Mouse (Mus musculus): ENCODE data around the gene Aif1. TPM values are rescaled to one million over a fixed set of nuclear protein-coding genes. Genes with fewer than 3 reads are reported as not detected.
"Not testable (repeated sequence)": the region's sequence is repeated elsewhere in the genome, so short reads cannot be mapped to it uniquely, and the experiment has no call there.

Gene Aif1
- polyA plus RNA-seq, 1 experiment from 2014 or later = 20.0 TPM

- H3K4me1 ChIP-seq (replicated peaks; ENCODE audit: control insufficient read depth, insufficient read depth, low read length) = peaks cover 20% of the 10 kb centered on the region
- WGBS = 30% methylated on average over 6 of the region's 6 CpGs
- H3K9me3 ChIP-seq (ENCODE audit: control insufficient read depth, low read length) = no peaks in the 10 kb centered on the region
- ATAC-seq (replicated peaks; ENCODE audit: low FRiP score) = no peak
- H3K27me3 ChIP-seq (replicated peaks; ENCODE audit: control insufficient read depth, insufficient read depth, low read length) = no peaks in the 10 kb centered on the region
- H3K4me2 ChIP-seq = peak overlapping the region; percentile 85
- peak overlapping the region; percentile 77 for H3K27ac ChIP-seq (ENCODE audit: low read depth, low read length)
- peak overlapping the region; percentile 63 for H3K4me3 ChIP-seq (ENCODE audit: low read depth, low read length)
- DNase-seq (ENCODE audit: low spot score) = no peak
- 0 out of 2 replicates have a peak, but pooled peaks cover 6% of the 10 kb centered on the region for H3K36me3 ChIP-seq (ENCODE audit: control insufficient read depth, insufficient read depth, low read length)
- peak overlapping the region; percentile 79 for H3K9ac ChIP-seq (ENCODE audit: low read depth, low read length)
These were observed 50.3 kb downstream of the Aif1 start for GRCm38 (mm10) chr17:35125578-35125977.

- Histone ChIP-seq H3K4me2 (peak overlapping the region; percentile 85), H3K4me1 (replicated peaks; ENCODE audit: control insufficient read depth, insufficient read depth, low read length) (peaks cover 24% of the 10 kb centered on the region), H3K27me3 (replicated peaks; ENCODE audit: control insufficient read depth, insufficient read depth, low read length) (no peaks in the 10 kb centered on the region), H3K36me3 (ENCODE audit: control insufficient read depth, insufficient read depth, low read length) (0 out of 2 replicates have a peak, but pooled peaks cover 2% of the 10 kb centered on the region), H3K4me3 (ENCODE audit: low read depth, low read length) (peak overlapping the region; percentile 63; the same call in 1 of the 2 replicates), H3K9me3 (ENCODE audit: control insufficient read depth, low read length) (no peaks in the 10 kb centered on the region), H3K27ac (ENCODE audit: low read depth, low read length) (no peak overlapping the region), H3K9ac (ENCODE audit: low read depth, low read length) (no peak overlapping the region)
- no peak for DNase-seq (ENCODE audit: low spot score)
- WGBS = 100% methylated on average over 1 of the region's 1 CpGs
- no peak for ATAC-seq (replicated peaks; ENCODE audit: low FRiP score)
These were observed 50.8 kb downstream of the Aif1 start for GRCm38 (mm10) chr17:35125081-35125480.

GRCm38 (mm10) chr17:35124261-35124896 is 51.5 kb downstream of the Aif1 start:
- H3K4me3 ChIP-seq (ENCODE audit: low read depth, low read length); H3K27me3 ChIP-seq (replicated peaks; ENCODE audit: control insufficient read depth, insufficient read depth, low read length); H3K36me3 ChIP-seq (ENCODE audit: control insufficient read depth, insufficient read depth, low read length); DNase-seq (ENCODE audit: low spot score); H3K27ac ChIP-seq (ENCODE audit: low read depth, low read length); ATAC-seq (replicated peaks; ENCODE audit: low FRiP score); H3K9me3 ChIP-seq (ENCODE audit: control insufficient read depth, low read length); H3K9ac ChIP-seq (ENCODE audit: low read depth, low read length); H3K4me2 ChIP-seq: not testable (repeated sequence)
- H3K4me1 ChIP-seq (replicated peaks; ENCODE audit: control insufficient read depth, insufficient read depth, low read length) = peaks cover 26% of the 10 kb centered on the region
- 89% methylated on average over 12 of the region's 12 CpGs for WGBS

GRCm38 (mm10) chr17:35123287-35123686 is 52.6 kb downstream of the Aif1 start:
- H3K27ac ChIP-seq (ENCODE audit: low read depth, low read length); ATAC-seq (replicated peaks; ENCODE audit: low FRiP score); DNase-seq (ENCODE audit: low spot score); H3K4me3 ChIP-seq (ENCODE audit: low read depth, low read length); H3K4me2 ChIP-seq; H3K27me3 ChIP-seq (replicated peaks; ENCODE audit: control insufficient read depth, insufficient read depth, low read length); H3K36me3 ChIP-seq (ENCODE audit: control insufficient read depth, insufficient read depth, low read length); H3K9ac ChIP-seq (ENCODE audit: low read depth, low read length); H3K9me3 ChIP-seq (ENCODE audit: control insufficient read depth, low read length): not testable (repeated sequence)
- 88% methylated on average over 9 of the region's 9 CpGs for WGBS
- peaks cover 26% of the 10 kb centered on the region for H3K4me1 ChIP-seq (replicated peaks; ENCODE audit: control insufficient read depth, insufficient read depth, low read length)

- peak within 1 kb of the TSS; percentile 89 for H3K4me2 ChIP-seq
- peak within 1 kb of the TSS; percentile 80 for H3K4me3 ChIP-seq (ENCODE audit: low read depth, low read length)
- peak; percentile 67 for DNase-seq (ENCODE audit: low spot score)
- H3K9me3 ChIP-seq (ENCODE audit: control insufficient read depth, low read length) = no peaks in the 10 kb centered on the region
- H3K4me1 ChIP-seq (replicated peaks; ENCODE audit: control insufficient read depth, insufficient read depth, low read length) = peaks cover 21% of the 10 kb centered on the region
- no peak for ATAC-seq (replicated peaks; ENCODE audit: low FRiP score)
- H3K9ac ChIP-seq (ENCODE audit: low read depth, low read length) = peak within 1 kb of the TSS; percentile 83
- 0% methylated on average over 19 of the region's 19 CpGs for WGBS
- H3K36me3 ChIP-seq (ENCODE audit: control insufficient read depth, insufficient read depth, low read length) = peaks cover 18% of the 10 kb centered on the region
- H3K27me3 ChIP-seq (replicated peaks; ENCODE audit: control insufficient read depth, insufficient read depth, low read length) = no peaks in the 10 kb centered on the region
- peak within 1 kb of the TSS; percentile 94 for H3K27ac ChIP-seq (ENCODE audit: low read depth, low read length)
These were observed 54.0 kb downstream of the Aif1 start, which contains the start of gene Csnk2b for GRCm38 (mm10) chr17:35121871-35122303. Gene Csnk2b, minus strand, starts transcription at chr17:35122053.

GRCm38 (mm10) chr17:35121143-35121799 is 54.6 kb downstream of the Aif1 start, which contains the start of gene Gpank1:
Gene Gpank1, plus strand, starts transcription at chr17:35121455.
- peak within 1 kb of the TSS; percentile 94 for H3K27ac ChIP-seq (ENCODE audit: low read depth, low read length)
- peak; percentile 96 for DNase-seq (ENCODE audit: low spot score)
- no peaks in the 10 kb centered on the region for H3K9me3 ChIP-seq (ENCODE audit: control insufficient read depth, low read length)
- H3K4me3 ChIP-seq (ENCODE audit: low read depth, low read length) = peak within 1 kb of the TSS; percentile 80
- H3K9ac ChIP-seq (ENCODE audit: low read depth, low read length) = peak within 1 kb of the TSS; percentile 83
- no peaks in the 10 kb centered on the region for H3K27me3 ChIP-seq (replicated peaks; ENCODE audit: control insufficient read depth, insufficient read depth, low read length)
- peaks cover 16% of the 10 kb centered on the region for H3K4me1 ChIP-seq (replicated peaks; ENCODE audit: control insufficient read depth, insufficient read depth, low read length)
- H3K36me3 ChIP-seq (ENCODE audit: control insufficient read depth, insufficient read depth, low read length) = peaks cover 18% of the 10 kb centered on the region
- peak within 1 kb of the TSS; percentile 89 for H3K4me2 ChIP-seq
- under 1% methylated on average over 50 of the region's 50 CpGs for WGBS
- peak; percentile 92 for ATAC-seq (replicated peaks; ENCODE audit: low FRiP score)

Small RNA genes within 50 kb of the gene (microRNA-seq; reads per million reads assigned to microRNA genes)
- not detected for gene Mir6973a (ENCODE audit: borderline number of aligned reads)
- gene Mir6974 (ENCODE audit: borderline number of aligned reads) = not detected

Other genes starting within 250 kb of the Aif1 start
- gene Neu1, start 244.8 kb downstream of the Aif1 start, polyA plus RNA-seq (2014; fragmentation: Nextera tagmentation; extraction: Ambion mirVana) = 24.4 and 26.4 TPM in 2 replicates
- 0.14 and 0.41 TPM in 2 replicates for gene Hspa1b, start 216.8 kb downstream of the Aif1 start, polyA plus RNA-seq (2014; fragmentation: Nextera tagmentation; extraction: Ambion mirVana)
- not detected in 2 replicates for gene Gm20481, start 206.2 kb downstream of the Aif1 start, polyA plus RNA-seq (2014; fragmentation: Nextera tagmentation; extraction: Ambion mirVana)
- 4.7 and 5.7 TPM in 2 replicates for gene Hspa1a, start 203.9 kb downstream of the Aif1 start, polyA plus RNA-seq (2014; fragmentation: Nextera tagmentation; extraction: Ambion mirVana)
- gene Hspa1l, start 203.4 kb downstream of the Aif1 start, polyA plus RNA-seq (2014; fragmentation: Nextera tagmentation; extraction: Ambion mirVana) = 0.66 and 1.5 TPM in 2 replicates
- 304 and 315 TPM in 2 replicates for gene Lsm2, start 194.2 kb downstream of the Aif1 start, polyA plus RNA-seq (2014; fragmentation: Nextera tagmentation; extraction: Ambion mirVana)
- 234 and 245 TPM in 2 replicates for gene Vars, start 175.1 kb downstream of the Aif1 start, polyA plus RNA-seq (2014; fragmentation: Nextera tagmentation; extraction: Ambion mirVana)
- 0.16 TPM in 2 replicates for gene Vwa7, start 159.5 kb downstream of the Aif1 start, polyA plus RNA-seq (2014; fragmentation: Nextera tagmentation; extraction: Ambion mirVana)
- gene Sapcd1, start 148.1 kb downstream of the Aif1 start, polyA plus RNA-seq (2014; fragmentation: Nextera tagmentation; extraction: Ambion mirVana) = 6.9 and 8.5 TPM in 2 replicates
- gene Msh5, start 129.3 kb downstream of the Aif1 start, polyA plus RNA-seq (2014; fragmentation: Nextera tagmentation; extraction: Ambion mirVana) = 3.8 and 4.7 TPM in 2 replicates
- 118 and 134 TPM in 2 replicates for gene Clic1, start 126.1 kb downstream of the Aif1 start, polyA plus RNA-seq (2014; fragmentation: Nextera tagmentation; extraction: Ambion mirVana)
- gene Ddah2, start 117.0 kb downstream of the Aif1 start, polyA plus RNA-seq (2014; fragmentation: Nextera tagmentation; extraction: Ambion mirVana) = 124 and 132 TPM in 2 replicates
- 0.34 and 1.8 TPM in 2 replicates for gene Ly6g6c, start 110.7 kb downstream of the Aif1 start, polyA plus RNA-seq (2014; fragmentation: Nextera tagmentation; extraction: Ambion mirVana)
- gene Mpig6b, start 109.9 kb downstream of the Aif1 start, polyA plus RNA-seq (2014; fragmentation: Nextera tagmentation; extraction: Ambion mirVana) = 8.4 and 11.2 TPM in 2 replicates
- gene Ly6g6e, start 99.2 kb downstream of the Aif1 start, polyA plus RNA-seq (2014; fragmentation: Nextera tagmentation; extraction: Ambion mirVana) = 0.57 TPM in 1 of 2 replicates, not detected in the other
- gene Ly6g6d, start 98.0 kb downstream of the Aif1 start, polyA plus RNA-seq (2014; fragmentation: Nextera tagmentation; extraction: Ambion mirVana) = 0.44 and 0.78 TPM in 2 replicates
- 12.8 and 13.5 TPM in 2 replicates for gene Ly6g6f, start 90.5 kb downstream of the Aif1 start, polyA plus RNA-seq (2014; fragmentation: Nextera tagmentation; extraction: Ambion mirVana)
- 71.6 and 79.8 TPM in 2 replicates for gene Abhd16a, start 86.8 kb downstream of the Aif1 start, polyA plus RNA-seq (2014; fragmentation: Nextera tagmentation; extraction: Ambion mirVana)
- gene Ly6g5c, start 67.8 kb downstream of the Aif1 start, polyA plus RNA-seq (2014; fragmentation: Nextera tagmentation; extraction: Ambion mirVana) = not detected in 2 replicates
- 0.69 and 0.89 TPM in 2 replicates for gene Ly6g5b, start 60.6 kb downstream of the Aif1 start, polyA plus RNA-seq (2014; fragmentation: Nextera tagmentation; extraction: Ambion mirVana)
- 23.7 and 25.2 TPM in 2 replicates for gene Gpank1, start 54.6 kb downstream of the Aif1 start, polyA plus RNA-seq (2014; fragmentation: Nextera tagmentation; extraction: Ambion mirVana)
- 246 and 259 TPM in 2 replicates for gene Csnk2b, start 54.0 kb downstream of the Aif1 start, polyA plus RNA-seq (2014; fragmentation: Nextera tagmentation; extraction: Ambion mirVana)
- gene D17H6S53E, start 49.7 kb downstream of the Aif1 start, polyA plus RNA-seq (2014; fragmentation: Nextera tagmentation; extraction: Ambion mirVana) = 6.0 and 7.1 TPM in 2 replicates
- gene Apom, start 44.0 kb downstream of the Aif1 start, polyA plus RNA-seq (2014; fragmentation: Nextera tagmentation; extraction: Ambion mirVana) = 429 and 459 TPM in 2 replicates
- gene Bag6, start 40.9 kb downstream of the Aif1 start, polyA plus RNA-seq (2014; fragmentation: Nextera tagmentation; extraction: Ambion mirVana) = 61.4 and 73.6 TPM in 2 replicates
- gene Prrc2a, start 11.2 kb downstream of the Aif1 start, polyA plus RNA-seq (2014; fragmentation: Nextera tagmentation; extraction: Ambion mirVana) = 169 and 205 TPM in 2 replicates
- 24.1 and 28.1 TPM in 2 replicates for gene Lst1, start 12.4 kb upstream of the Aif1 start, polyA plus RNA-seq (2014; fragmentation: Nextera tagmentation; extraction: Ambion mirVana)
- gene Ltb, start 18.4 kb upstream of the Aif1 start, polyA plus RNA-seq (2014; fragmentation: Nextera tagmentation; extraction: Ambion mirVana) = 0.70 and 0.78 TPM in 2 replicates
- gene Tnf, start 25.9 kb upstream of the Aif1 start, polyA plus RNA-seq (2014; fragmentation: Nextera tagmentation; extraction: Ambion mirVana) = 0.47 and 0.53 TPM in 2 replicates
- gene Lta, start 29.3 kb upstream of the Aif1 start, polyA plus RNA-seq (2014; fragmentation: Nextera tagmentation; extraction: Ambion mirVana) = not detected in 2 replicates
- gene Gm16181, start 44.8 kb upstream of the Aif1 start, polyA plus RNA-seq (2014; fragmentation: Nextera tagmentation; extraction: Ambion mirVana) = 0.53 TPM in 1 of 2 replicates, not detected in the other
- 2.6 and 2.9 TPM in 2 replicates for gene Atp6v1g2, start 57.6 kb upstream of the Aif1 start, polyA plus RNA-seq (2014; fragmentation: Nextera tagmentation; extraction: Ambion mirVana)
- 4.6 and 5.4 TPM in 2 replicates for gene Nfkbil1, start 59.7 kb upstream of the Aif1 start, polyA plus RNA-seq (2014; fragmentation: Nextera tagmentation; extraction: Ambion mirVana)
- gene Ddx39b, start 65.7 kb upstream of the Aif1 start, polyA plus RNA-seq (2014; fragmentation: Nextera tagmentation; extraction: Ambion mirVana) = 432 and 439 TPM in 2 replicates
- 88.0 and 90.8 TPM in 2 replicates for gene H2-D1, start 86.7 kb upstream of the Aif1 start, polyA plus RNA-seq (2014; fragmentation: Nextera tagmentation; extraction: Ambion mirVana)
- 0.40 and 0.60 TPM in 2 replicates for gene H2-Q1, start 144.3 kb upstream of the Aif1 start, polyA plus RNA-seq (2014; fragmentation: Nextera tagmentation; extraction: Ambion mirVana)
- gene H2-Q2, start 166.2 kb upstream of the Aif1 start, polyA plus RNA-seq (2014; fragmentation: Nextera tagmentation; extraction: Ambion mirVana) = 1.6 and 2.1 TPM in 2 replicates
- 1.8 and 2.0 TPM in 2 replicates for gene H2-Q4, start 203.5 kb upstream of the Aif1 start, polyA plus RNA-seq (2014; fragmentation: Nextera tagmentation; extraction: Ambion mirVana)
- gene H2-Q6, start 248.8 kb upstream of the Aif1 start, polyA plus RNA-seq (2014; fragmentation: Nextera tagmentation; extraction: Ambion mirVana) = 15.2 and 16.4 TPM in 2 replicates